Mouse (Mus musculus): ENCODE data around the gene Foxl1.

The Foxl1 gene

DNA sequence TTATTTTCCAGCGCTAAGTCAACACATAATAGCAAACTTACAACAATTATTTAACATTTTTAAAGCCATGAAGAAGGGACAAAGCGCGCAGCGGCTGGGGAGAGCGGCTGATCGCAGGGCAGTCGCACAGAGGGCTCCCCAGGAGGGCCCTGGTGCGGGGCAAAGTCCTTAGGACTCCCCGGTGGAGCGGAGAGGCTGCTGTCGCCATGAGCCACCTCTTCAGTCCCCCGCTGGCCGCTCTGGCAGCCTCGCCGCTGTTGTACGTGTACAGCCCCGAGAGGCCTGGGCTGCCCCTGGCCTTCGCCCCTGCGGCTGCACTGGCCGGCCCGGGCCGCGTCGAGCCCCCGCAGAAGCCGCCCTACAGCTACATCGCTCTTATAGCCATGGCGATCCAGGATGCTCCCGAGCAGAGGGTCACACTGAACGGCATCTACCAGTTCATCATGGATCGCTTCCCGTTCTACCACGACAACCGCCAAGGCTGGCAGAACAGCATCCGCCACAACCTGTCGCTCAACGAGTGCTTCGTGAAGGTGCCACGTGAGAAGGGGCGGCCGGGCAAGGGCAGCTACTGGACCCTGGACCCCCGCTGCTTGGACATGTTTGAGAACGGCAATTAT is at the start of gene Foxl1:
Foxl1 (plus strand) TSS at position 185 of the 620 bp plus-strand sequence.
- DNase-seq (ENCODE audit: low spot score in 2 of 2), result no peak

DNA sequence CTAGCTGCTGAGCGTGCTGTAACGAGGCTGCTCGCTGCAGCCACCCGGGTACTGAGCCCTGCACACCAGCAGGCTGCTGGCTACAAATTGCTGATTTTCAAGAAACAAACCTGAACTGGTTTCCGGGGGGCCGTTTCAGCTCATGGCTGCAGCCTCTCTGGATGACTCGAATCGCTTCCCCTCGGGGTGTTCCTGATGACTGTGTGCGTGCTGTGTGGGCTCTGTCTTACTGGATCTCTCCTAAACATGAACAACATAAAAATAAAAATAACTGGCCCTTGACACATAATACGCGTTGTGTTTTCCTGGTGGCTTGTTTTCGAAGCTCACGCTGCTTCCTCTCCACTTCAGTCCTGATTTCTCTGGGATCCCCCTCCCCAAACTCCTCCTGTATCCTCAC is 49.0 kb upstream of the Foxl1 start:
- no peak for DNase-seq (ENCODE audit: low spot score in 2 of 2)

DNA sequence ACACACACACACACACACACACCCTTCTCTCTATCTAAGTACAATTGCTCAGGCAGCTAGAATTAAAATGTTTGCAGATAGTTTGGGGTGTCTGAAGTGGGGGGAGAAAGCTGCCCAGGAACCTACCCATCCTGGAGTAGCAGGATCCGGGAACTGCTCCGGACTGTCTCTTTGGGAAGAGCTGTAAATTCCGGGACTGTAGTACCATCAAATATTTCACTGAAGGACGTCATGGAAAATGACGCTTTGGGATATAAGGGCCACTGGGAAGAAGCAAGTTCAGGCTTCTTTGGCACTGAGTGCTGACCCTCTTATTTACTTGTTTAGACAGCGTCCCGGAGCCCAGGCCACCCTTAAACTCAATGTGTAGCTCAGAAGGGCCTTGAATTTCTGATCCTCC is 48.5 kb upstream of the Foxl1 start:
- DNase-seq (ENCODE audit: low spot score in 2 of 2), result no peak

GRCm38 (mm10) chr8:121079944-121080343 is 47.8 kb upstream of the Foxl1 start:
- no peak for DNase-seq (ENCODE audit: low spot score in 2 of 2)

- DNase-seq (ENCODE audit: low spot score in 2 of 2), result no peak
Observed at GRCm38 (mm10) chr8:121080361-121081090, 47.2 kb upstream of the Foxl1 start.

DNA sequence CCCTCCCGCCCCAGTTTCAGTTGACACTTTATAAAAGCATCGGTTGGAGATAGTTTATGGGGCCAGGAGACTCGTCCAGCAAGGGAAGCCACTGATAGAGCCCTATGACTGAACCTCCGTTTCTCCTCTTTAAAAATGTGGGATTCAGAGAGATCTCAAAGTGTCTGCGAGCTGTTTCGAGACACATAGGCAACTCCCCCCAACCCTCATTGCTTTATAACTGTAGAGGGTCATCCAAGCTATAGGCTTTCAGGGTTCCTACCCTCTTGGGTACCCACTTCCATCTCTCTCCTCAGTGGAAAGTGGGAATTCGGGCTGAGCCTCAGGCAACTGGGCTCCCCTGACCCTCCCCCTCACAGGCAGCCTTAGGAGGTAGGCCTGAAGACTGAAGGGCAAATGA is 46.3 kb upstream of the Foxl1 start:
- no peak for DNase-seq (ENCODE audit: low spot score in 2 of 2)

GRCm38 (mm10) chr8:121082218-121083092 is 45.3 kb upstream of the Foxl1 start:
- DNase-seq (ENCODE audit: low spot score in 2 of 2), result no peak

GRCm38 (mm10) chr8:121083093-121083935 is 44.4 kb upstream of the Foxl1 start:
- peak; percentile 24 to 39 for DNase-seq (ENCODE audit: low spot score in 2 of 2)

- no peak for DNase-seq (ENCODE audit: low spot score in 2 of 2)
Observed at GRCm38 (mm10) chr8:121083936-121084209, 43.9 kb upstream of the Foxl1 start.

- DNase-seq (ENCODE audit: low spot score in 2 of 2), result no peak
Observed at GRCm38 (mm10) chr8:121084210-121084951, 43.4 kb upstream of the Foxl1 start, which contains the start of gene Foxf1. TSS of gene Foxf1 (plus strand) at chr8:121084386.

DNA sequence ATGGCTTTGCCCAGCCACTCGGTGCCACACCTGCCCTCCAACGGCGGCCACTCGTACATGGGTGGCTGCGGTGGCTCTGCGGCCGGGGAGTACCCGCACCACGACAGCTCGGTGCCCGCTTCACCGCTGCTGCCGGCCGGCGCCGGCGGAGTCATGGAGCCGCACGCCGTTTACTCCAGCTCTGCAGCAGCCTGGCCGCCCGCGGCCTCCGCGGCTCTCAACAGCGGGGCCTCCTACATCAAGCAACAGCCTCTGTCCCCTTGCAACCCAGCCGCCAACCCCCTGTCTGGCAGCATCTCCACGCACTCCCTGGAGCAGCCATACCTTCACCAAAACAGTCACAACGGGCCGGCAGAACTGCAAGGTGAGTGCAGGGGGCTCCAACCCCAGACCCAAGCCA is 42.7 kb upstream of the Foxl1 start:
- no peak for DNase-seq (ENCODE audit: low spot score in 2 of 2)

GRCm38 (mm10) chr8:121085561-121085960 is 42.2 kb upstream of the Foxl1 start:
- no peak for DNase-seq (ENCODE audit: low spot score in 2 of 2)

- DNase-seq (ENCODE audit: low spot score in 2 of 2), result no peak
Observed at GRCm38 (mm10) chr8:121086004-121086900, 41.5 kb upstream of the Foxl1 start.

DNA sequence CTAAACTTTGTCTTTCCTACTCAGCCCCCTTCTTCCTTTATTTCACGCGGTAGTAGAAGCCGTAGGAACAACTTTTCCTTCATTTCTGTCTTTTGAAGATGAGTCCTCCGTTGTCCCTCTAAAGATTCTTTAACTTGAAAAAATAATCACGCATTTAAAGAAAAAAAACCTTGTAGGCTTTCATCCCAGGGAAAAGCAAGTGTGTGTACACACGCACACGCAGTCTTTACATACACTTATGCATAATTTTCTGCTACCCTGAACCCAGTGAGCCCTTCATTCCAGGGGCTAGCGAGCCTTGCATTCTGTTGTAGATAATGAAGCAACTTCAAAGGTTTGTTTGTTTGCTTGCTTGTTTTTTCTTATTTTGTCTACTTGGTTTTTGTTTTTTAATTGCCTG is 39.5 kb upstream of the Foxl1 start:
- no peak for DNase-seq (ENCODE audit: low spot score in 2 of 2)

DNA sequence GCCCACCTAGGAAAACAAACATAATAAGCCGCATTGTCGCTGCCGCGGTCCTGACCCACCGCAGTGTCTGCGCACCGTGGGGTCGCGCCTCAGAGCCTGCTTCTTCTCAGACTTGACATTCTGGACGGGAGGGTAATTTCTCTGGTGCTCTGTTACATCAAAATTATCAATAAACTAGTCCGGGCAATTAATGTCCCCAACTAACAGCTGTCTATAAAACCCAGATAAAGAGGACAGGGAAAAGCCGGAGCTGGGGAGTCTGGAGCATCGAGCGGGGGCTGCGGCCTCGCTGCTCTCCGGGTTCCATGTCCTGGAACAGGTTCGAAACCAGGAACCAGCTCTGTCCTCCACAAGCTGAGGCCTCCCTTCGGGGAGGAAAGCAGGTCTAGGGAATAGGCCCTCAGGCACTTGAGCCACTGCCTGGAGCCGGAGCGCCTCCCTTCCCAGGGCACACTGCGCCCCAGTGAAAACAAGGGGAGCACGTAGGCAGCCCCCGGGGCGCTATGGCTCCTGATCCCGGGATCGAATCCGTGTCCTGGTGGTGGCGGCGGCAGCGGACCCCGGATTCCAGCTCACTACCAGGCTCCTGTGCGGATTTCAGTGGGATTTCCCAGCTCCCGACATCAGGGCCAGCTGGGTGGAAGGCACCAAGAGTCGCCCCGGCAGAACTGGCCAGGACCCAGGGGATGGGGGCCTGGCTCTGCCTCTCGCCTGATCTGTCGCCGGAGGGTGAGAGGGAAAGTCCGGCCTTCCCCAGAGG is 38.7 kb upstream of the Foxl1 start:
- DNase-seq (ENCODE audit: low spot score in 2 of 2), result no peak

GRCm38 (mm10) chr8:121089631-121090380 is 37.9 kb upstream of the Foxl1 start:
- DNase-seq (ENCODE audit: low spot score in 2 of 2), result no peak

DNA sequence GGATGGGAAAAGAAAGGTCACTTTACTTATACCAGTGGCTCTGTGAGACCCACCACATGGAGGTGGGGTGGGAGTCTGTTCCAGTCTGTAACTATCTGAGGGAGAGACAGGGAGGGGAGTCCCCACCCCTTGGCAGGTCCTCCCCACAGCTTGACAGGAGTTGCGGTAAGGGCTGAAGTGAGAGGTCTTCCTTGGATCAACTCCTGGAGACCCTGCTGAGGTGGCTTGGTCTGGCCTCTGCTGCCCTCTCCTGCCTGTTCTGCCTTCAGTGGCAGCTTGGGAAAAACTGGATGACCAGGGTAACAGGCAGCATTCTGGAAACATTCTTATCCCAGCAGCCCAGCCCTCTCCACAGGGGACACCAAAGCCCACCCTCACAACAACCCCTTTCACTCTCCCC is 37.0 kb upstream of the Foxl1 start:
- no peak for DNase-seq (ENCODE audit: low spot score in 2 of 2)

DNA sequence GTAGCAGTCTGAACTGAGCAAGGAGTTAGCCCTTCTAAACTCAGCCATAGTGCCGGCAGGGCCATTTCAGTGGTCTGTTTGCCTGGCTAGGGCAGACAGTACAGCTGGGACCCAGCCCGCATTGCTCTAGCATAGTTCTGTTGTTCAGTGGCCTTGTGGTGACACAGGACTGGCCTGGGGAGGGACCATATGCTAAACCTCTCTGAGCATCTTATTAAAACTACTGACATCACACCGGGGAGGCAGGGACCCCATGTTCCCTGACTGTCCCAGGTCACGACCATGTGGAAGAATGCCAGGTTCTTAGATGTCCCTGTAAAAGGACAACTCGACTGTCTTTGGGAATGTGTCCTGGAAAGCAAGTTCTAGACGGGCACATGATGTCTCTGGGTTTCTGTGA is 35.6 kb upstream of the Foxl1 start:
- no peak for DNase-seq (ENCODE audit: low spot score in 2 of 2)

- DNase-seq (ENCODE audit: low spot score in 2 of 2), result peak; percentile 62 to 87
Observed at GRCm38 (mm10) chr8:121092627-121093026, 35.1 kb upstream of the Foxl1 start.
